Mouse (Mus musculus): ENCODE measurements around the gene Zfp574. TPM values are rescaled to one million over a fixed set of nuclear protein-coding genes. Genes with fewer than 3 reads are reported as not detected.

The Zfp574 gene
- polyA plus RNA-seq, 1 experiment from 2014 or later, result 42.5 TPM

GRCm38 (mm10) chr7:25056951-25057350 lies 15.4 kb upstream of the Zfp574 start:
- Histone ChIP-seq H3K36me3 (replicated peaks) (peaks cover 98% of the 10 kb centered on the region), H3K9me3 (peaks cover 9% of the 10 kb centered on the region), H3K27ac (no peak overlapping the region), H3K4me1 (no peaks in the 10 kb centered on the region), H3K4me3 (no peak overlapping the region), H3K27me3 (ENCODE audit: poor library complexity, severe bottlenecking) (no peaks in the 10 kb centered on the region)
- WGBS, result 88% methylated on average over 4 of the region's 4 CpGs
- DNase-seq (ENCODE audit: extremely low spot score, low spot score), result no peak

GRCm38 (mm10) chr7:25057888-25058287 lies 14.5 kb upstream of the Zfp574 start:
- 94% methylated on average over 5 of the region's 5 CpGs for WGBS
- Histone ChIP-seq H3K4me3 (no peak overlapping the region), H3K27me3 (ENCODE audit: poor library complexity, severe bottlenecking) (no peaks in the 10 kb centered on the region), H3K4me1 (no peaks in the 10 kb centered on the region), H3K36me3 (replicated peaks) (peaks cover 98% of the 10 kb centered on the region), H3K9me3 (peaks cover 9% of the 10 kb centered on the region), H3K27ac (no peak overlapping the region)
- no peak for DNase-seq (ENCODE audit: extremely low spot score, low spot score)

GRCm38 (mm10) chr7:25058394-25058793 lies 14.0 kb upstream of the Zfp574 start:
- Histone ChIP-seq H3K9me3 (peaks cover 9% of the 10 kb centered on the region), H3K27ac (no peak overlapping the region), H3K4me1 (no peaks in the 10 kb centered on the region), H3K36me3 (replicated peaks) (peaks cover 98% of the 10 kb centered on the region), H3K27me3 (ENCODE audit: poor library complexity, severe bottlenecking) (no peaks in the 10 kb centered on the region), H3K4me3 (no peak overlapping the region)
- no peak for DNase-seq (ENCODE audit: extremely low spot score, low spot score)
- WGBS, result 89% methylated on average over 8 of the region's 8 CpGs

- Histone ChIP-seq H3K27ac (no peak overlapping the region), H3K36me3 (replicated peaks) (peaks cover 98% of the 10 kb centered on the region), H3K9me3 (peaks cover 9% of the 10 kb centered on the region), H3K4me3 (no peak overlapping the region), H3K4me1 (no peaks in the 10 kb centered on the region), H3K27me3 (ENCODE audit: poor library complexity, severe bottlenecking) (no peaks in the 10 kb centered on the region)
- DNase-seq (ENCODE audit: extremely low spot score, low spot score), result no peak
- 93% methylated on average over 14 of the region's 14 CpGs for WGBS
Observed at GRCm38 (mm10) chr7:25058836-25059235, 13.5 kb upstream of the Zfp574 start.

GRCm38 (mm10) chr7:25063346-25063745 lies 9.0 kb upstream of the Zfp574 start:
- DNase-seq (ENCODE audit: extremely low spot score, low spot score), result no peak
- Histone ChIP-seq H3K27ac (no peak overlapping the region), H3K4me1 (peaks cover 4% of the 10 kb centered on the region), H3K36me3 (replicated peaks) (peaks cover 97% of the 10 kb centered on the region), H3K9me3 (no peaks in the 10 kb centered on the region), H3K4me3 (no peak overlapping the region), H3K27me3 (ENCODE audit: poor library complexity, severe bottlenecking) (no peaks in the 10 kb centered on the region)
- 95% methylated on average over 6 of the region's 6 CpGs for WGBS

GRCm38 (mm10) chr7:25063900-25064299 lies 8.5 kb upstream of the Zfp574 start:
- Histone ChIP-seq H3K27ac (no peak overlapping the region), H3K27me3 (ENCODE audit: poor library complexity, severe bottlenecking) (no peaks in the 10 kb centered on the region), H3K4me1 (peaks cover 10% of the 10 kb centered on the region), H3K9me3 (no peaks in the 10 kb centered on the region), H3K36me3 (replicated peaks) (peaks cover 96% of the 10 kb centered on the region), H3K4me3 (no peak overlapping the region)
- 89% methylated on average over 8 of the region's 8 CpGs for WGBS
- DNase-seq (ENCODE audit: extremely low spot score, low spot score), result no peak

- 92% methylated on average over 7 of the region's 7 CpGs for WGBS
- Histone ChIP-seq H3K27ac (no peak overlapping the region), H3K27me3 (ENCODE audit: poor library complexity, severe bottlenecking) (no peaks in the 10 kb centered on the region), H3K36me3 (replicated peaks) (peaks cover 77% of the 10 kb centered on the region), H3K4me3 (no peak overlapping the region), H3K4me1 (peaks cover 43% of the 10 kb centered on the region), H3K9me3 (no peaks in the 10 kb centered on the region)
- DNase-seq (ENCODE audit: extremely low spot score, low spot score), result no peak
Observed at GRCm38 (mm10) chr7:25067338-25067737, 5.0 kb upstream of the Zfp574 start.

- H3K36me3 ChIP-seq (replicated peaks), result peaks cover 70% of the 10 kb centered on the region
- H3K27ac ChIP-seq, result no peak overlapping the region
- 92% methylated on average over 22 of the region's 22 CpGs for WGBS
Observed at GRCm38 (mm10) chr7:25067909-25068656, 4.3 kb upstream of the Zfp574 start.

GRCm38 (mm10) chr7:25068724-25069123 lies 3.6 kb upstream of the Zfp574 start:
- Histone ChIP-seq H3K27ac (no peak overlapping the region), H3K4me3 (peak overlapping the region; percentile 10; the same call in 1 of the 2 replicates), H3K4me1 (peaks cover 57% of the 10 kb centered on the region), H3K36me3 (replicated peaks) (peaks cover 63% of the 10 kb centered on the region), H3K9me3 (no peaks in the 10 kb centered on the region), H3K27me3 (ENCODE audit: poor library complexity, severe bottlenecking) (no peaks in the 10 kb centered on the region)
- WGBS, result 20% methylated on average over 2 of the region's 2 CpGs
- no peak for DNase-seq (ENCODE audit: extremely low spot score, low spot score)

More at GRCm38 (mm10) chr7:25067909-25068656, 4.3 kb upstream of the Zfp574 start:
- Histone ChIP-seq H3K4me1 (peaks cover 51% of the 10 kb centered on the region), H3K27me3 (ENCODE audit: poor library complexity, severe bottlenecking) (no peaks in the 10 kb centered on the region), H3K4me3 (peak overlapping the region; percentile 10; the same call in 1 of the 2 replicates), H3K9me3 (no peaks in the 10 kb centered on the region)
- no peak for DNase-seq (ENCODE audit: extremely low spot score, low spot score)

- WGBS, result under 1% methylated on average over 32 of the region's 33 CpGs
- Histone ChIP-seq H3K27me3 (ENCODE audit: poor library complexity, severe bottlenecking) (no peaks in the 10 kb centered on the region), H3K36me3 (replicated peaks) (peaks cover 23% of the 10 kb centered on the region), H3K4me3 (peak overlapping the region; percentile 82), H3K27ac (peak overlapping the region; percentile 98), H3K9me3 (no peaks in the 10 kb centered on the region), H3K4me1 (peaks cover 87% of the 10 kb centered on the region)
- peak; percentile 67 for DNase-seq (ENCODE audit: extremely low spot score, low spot score)
Observed at GRCm38 (mm10) chr7:25072716-25073390, 486 bp downstream of the Zfp574 start.

- Histone ChIP-seq H3K27ac (peak overlapping the region; percentile 98), H3K36me3 (replicated peaks) (peaks cover 15% of the 10 kb centered on the region), H3K4me1 (peaks cover 88% of the 10 kb centered on the region), H3K4me3 (peak overlapping the region; percentile 82; the same call in 1 of the 2 replicates), H3K27me3 (ENCODE audit: poor library complexity, severe bottlenecking) (no peaks in the 10 kb centered on the region), H3K9me3 (no peaks in the 10 kb centered on the region)
- DNase-seq (ENCODE audit: extremely low spot score, low spot score), result no peak
- 87% methylated on average over 8 of the region's 8 CpGs for WGBS
Observed at GRCm38 (mm10) chr7:25073924-25074323, 1.6 kb downstream of the Zfp574 start.

- Histone ChIP-seq H3K27ac (peak overlapping the region; percentile 98), H3K9me3 (no peaks in the 10 kb centered on the region), H3K4me3 (peak overlapping the region; percentile 96), H3K27me3 (ENCODE audit: poor library complexity, severe bottlenecking) (no peaks in the 10 kb centered on the region), H3K4me1 (peaks cover 73% of the 10 kb centered on the region), H3K36me3 (replicated peaks) (peaks cover 25% of the 10 kb centered on the region)
- no peak for DNase-seq (ENCODE audit: extremely low spot score, low spot score)
- 24% methylated on average over 7 of the region's 7 CpGs for whole genome bisulfite sequencing
Observed at GRCm38 (mm10) chr7:25076296-25076662, 3.9 kb downstream of the Zfp574 start.
